Mouse (Mus musculus): ENCODE results near the gene Cd276. TPM values are rescaled to one million over a fixed set of nuclear protein-coding genes. Genes with fewer than 3 reads are reported as not detected.

The Cd276 gene
- polyA plus RNA-seq, 1 experiment from 2014 or later, result 56.4 TPM

DNA sequence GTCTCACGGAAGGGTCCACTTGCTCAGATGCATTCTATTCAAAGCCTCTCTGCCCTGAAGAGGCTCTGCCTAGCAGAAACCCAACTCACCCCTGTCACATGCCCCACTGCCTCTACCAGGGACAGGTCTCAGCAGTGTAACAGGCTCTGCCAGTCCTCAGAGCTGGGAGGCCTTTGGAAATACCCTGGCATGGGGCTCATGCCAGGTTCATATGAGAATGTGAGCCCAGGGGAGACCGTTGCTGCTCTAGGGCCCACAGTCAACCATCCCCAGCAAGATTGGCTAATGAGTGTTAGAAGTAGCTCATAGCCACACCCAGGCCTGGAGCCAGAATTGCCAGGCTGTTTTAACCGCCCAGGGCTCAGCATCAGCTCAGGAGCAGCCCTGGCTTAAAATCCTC lies 5.5 kb downstream of the Cd276 start:
- Histone ChIP-seq H3K27me3 (no peaks in the 10 kb centered on the region), H3K27ac (no peak overlapping the region), H3K9ac (replicated peaks) (no peak overlapping the region), H3K4me1 (replicated peaks) (peaks cover 29% of the 10 kb centered on the region), H3K9me3 (no peaks in the 10 kb centered on the region), H3K4me2 (no peak overlapping the region), H3K4me3 (replicated peaks) (no peak overlapping the region), H3K36me3 (peaks cover 8% of the 10 kb centered on the region)
- WGBS, result 79% methylated on average over 3 of the region's 3 CpGs
- ATAC-seq (ENCODE audit: insufficient number of reproducible peaks, insufficient read depth, low FRiP score, low TSS enrichment, low read depth), result no peak

DNA sequence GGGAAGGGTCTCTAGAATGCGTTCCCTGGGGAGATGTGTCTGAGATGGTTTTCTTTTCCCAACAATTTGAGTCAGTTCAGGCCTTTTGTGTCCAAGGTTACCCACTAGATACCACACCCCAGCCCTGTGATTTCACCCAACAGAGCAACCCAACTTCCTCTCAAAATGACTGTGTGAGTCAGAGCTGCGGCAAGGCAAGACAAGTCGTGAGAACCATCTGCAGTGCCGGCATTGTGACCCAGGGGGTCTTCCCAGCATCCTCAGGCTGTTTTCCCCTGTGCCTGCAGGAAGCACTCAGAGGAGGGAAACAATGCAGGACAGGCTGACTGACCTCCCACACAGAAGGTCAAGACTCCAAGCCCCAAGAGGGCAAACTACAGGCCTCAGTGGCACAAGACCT lies 6.3 kb downstream of the Cd276 start:
- 49% methylated on average over 4 of the region's 4 CpGs for WGBS
- H3K4me1 ChIP-seq (replicated peaks), result peaks cover 27% of the 10 kb centered on the region
- peaks cover 8% of the 10 kb centered on the region for H3K36me3 ChIP-seq
- no peaks in the 10 kb centered on the region for H3K27me3 ChIP-seq
- no peak overlapping the region for H3K27ac ChIP-seq
- H3K4me2 ChIP-seq, result no peak overlapping the region
- H3K9me3 ChIP-seq, result no peaks in the 10 kb centered on the region
- H3K4me3 ChIP-seq (replicated peaks), result no peak overlapping the region
- no peak for ATAC-seq (ENCODE audit: insufficient number of reproducible peaks, insufficient read depth, low FRiP score, low TSS enrichment, low read depth)
- no peak overlapping the region for H3K9ac ChIP-seq (replicated peaks)

DNA sequence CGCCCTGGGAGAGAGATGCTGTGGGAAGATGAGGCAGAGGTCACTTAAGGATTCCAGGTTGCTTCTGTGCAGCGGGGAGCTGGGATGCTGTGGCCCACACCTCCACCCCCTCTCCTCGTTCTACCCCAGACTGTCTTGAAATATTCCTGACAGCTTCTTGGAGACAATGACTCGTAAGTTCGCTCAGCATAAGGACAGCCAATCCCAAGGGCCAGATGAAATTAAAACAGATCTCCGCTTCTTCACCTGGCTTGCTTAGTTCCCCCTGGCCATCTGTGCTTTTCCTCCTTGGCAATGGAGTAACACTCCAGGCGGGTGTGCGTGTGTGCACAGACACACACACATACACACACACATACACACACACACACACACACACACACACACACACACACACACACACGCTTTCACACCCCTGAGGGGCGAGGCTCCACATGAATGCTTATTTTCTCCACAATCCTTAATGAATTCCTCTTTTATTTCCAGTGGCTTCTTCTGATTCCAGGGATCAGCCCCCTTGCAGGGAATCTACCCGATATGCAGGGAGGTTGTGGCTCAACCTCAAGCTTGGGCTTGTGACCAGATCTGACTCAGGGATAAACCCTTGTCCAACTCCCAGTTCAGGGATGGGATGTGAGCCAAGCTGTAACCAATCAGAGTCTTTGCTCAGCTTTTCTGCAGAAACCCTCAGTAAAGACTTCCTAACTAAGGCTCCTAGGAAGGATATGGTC lies 8.4 kb downstream of the Cd276 start:
- no peak overlapping the region for H3K4me2 ChIP-seq
- no peak overlapping the region for H3K4me3 ChIP-seq (replicated peaks)
- H3K27ac ChIP-seq, result no peak overlapping the region
- H3K9ac ChIP-seq (replicated peaks), result no peak overlapping the region
- no peak for ATAC-seq (ENCODE audit: insufficient number of reproducible peaks, insufficient read depth, low FRiP score, low TSS enrichment, low read depth)
- H3K9me3 ChIP-seq, result no peaks in the 10 kb centered on the region
- peaks cover 5% of the 10 kb centered on the region for H3K36me3 ChIP-seq
- 84% methylated on average over 11 of the region's 11 CpGs for WGBS
- peaks cover 27% of the 10 kb centered on the region for H3K4me1 ChIP-seq (replicated peaks)
- no peaks in the 10 kb centered on the region for H3K27me3 ChIP-seq

DNA sequence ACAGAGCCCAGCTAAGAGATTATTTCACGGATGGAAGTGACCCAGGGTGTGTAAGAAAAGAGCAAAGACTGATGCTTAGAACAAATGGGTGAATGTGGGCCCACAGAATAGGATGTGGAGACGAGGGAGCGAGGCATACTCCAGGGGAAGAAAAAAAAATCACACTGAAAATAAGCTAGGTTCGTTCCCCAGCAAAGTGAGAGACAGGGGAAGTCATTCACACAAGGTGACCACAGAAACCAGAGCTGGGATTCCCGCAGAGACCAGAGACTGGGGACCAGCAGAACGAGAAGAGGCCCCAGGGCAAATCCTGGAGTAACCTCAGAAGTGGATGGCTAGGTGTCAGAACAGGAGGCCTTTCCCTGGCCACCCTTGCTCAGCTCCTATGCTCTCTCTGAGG lies 9.8 kb downstream of the Cd276 start:
- 63% methylated on average over 6 of the region's 6 CpGs for WGBS
- Histone ChIP-seq H3K27me3 (no peaks in the 10 kb centered on the region), H3K4me1 (replicated peaks) (peaks cover 34% of the 10 kb centered on the region), H3K4me2 (no peak overlapping the region), H3K4me3 (replicated peaks) (no peak overlapping the region), H3K9ac (replicated peaks) (no peak overlapping the region), H3K9me3 (no peaks in the 10 kb centered on the region), H3K27ac (no peak overlapping the region; the same call in 1 of the 2 replicates), H3K36me3 (peaks cover 4% of the 10 kb centered on the region)
- no peak for ATAC-seq (ENCODE audit: insufficient number of reproducible peaks, insufficient read depth, low FRiP score, low TSS enrichment, low read depth)

DNA sequence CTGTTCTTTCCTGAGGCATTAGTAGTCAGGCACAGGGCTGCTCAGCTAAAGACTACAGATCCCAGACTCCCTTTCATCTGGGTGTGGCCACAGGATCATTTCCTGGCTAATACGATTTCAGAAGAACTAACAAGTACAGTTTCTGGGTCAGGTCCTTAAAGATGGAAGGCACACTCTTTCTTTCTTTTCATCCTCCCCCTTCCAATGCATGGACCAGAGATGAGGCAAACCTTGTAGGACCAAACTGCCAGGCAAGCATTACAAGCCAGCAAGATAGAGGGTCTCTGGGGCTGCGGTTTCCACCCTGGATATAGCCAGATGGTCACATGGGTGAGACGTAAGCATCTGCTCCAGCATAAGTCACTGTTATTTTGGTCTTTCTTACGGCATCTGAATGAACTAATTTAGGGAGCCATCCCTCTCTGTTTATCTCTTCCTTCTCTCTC lies 10.3 kb downstream of the Cd276 start:
- Histone ChIP-seq H3K36me3 (peaks cover 7% of the 10 kb centered on the region), H3K4me2 (0 out of 2 replicates have a peak overlapping the region, but pooled peaks have one; percentile 23), H3K9ac (replicated peaks) (no peak overlapping the region), H3K9me3 (no peaks in the 10 kb centered on the region), H3K27me3 (no peaks in the 10 kb centered on the region), H3K4me3 (replicated peaks) (no peak overlapping the region), H3K4me1 (replicated peaks) (peaks cover 34% of the 10 kb centered on the region), H3K27ac (no peak overlapping the region; the same call in 1 of the 2 replicates)
- no peak for ATAC-seq (ENCODE audit: insufficient number of reproducible peaks, insufficient read depth, low FRiP score, low TSS enrichment, low read depth)
- 69% methylated on average over 4 of the region's 4 CpGs for WGBS

DNA sequence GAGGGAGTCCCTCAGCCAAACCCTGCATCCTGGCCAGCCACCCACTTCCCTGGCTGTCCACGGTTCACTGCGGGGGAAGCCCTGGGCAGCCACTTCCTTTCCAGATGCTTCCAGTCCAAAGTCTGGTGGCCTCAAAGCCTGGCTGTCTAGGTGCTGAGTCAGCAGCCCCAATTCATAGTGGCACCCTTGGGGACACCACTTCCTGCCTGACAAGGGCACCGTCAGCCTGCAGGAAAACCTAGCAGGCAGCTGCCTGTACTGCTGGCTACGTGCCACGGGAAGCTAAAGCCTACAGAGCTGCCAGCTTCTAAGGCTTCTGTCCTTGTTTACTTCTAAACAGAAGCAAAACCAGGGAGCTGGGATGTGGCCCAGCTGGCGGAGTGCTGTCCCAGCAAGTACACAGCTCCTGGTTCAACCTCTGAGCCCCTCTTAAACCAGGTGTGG lies 13.3 kb downstream of the Cd276 start:
- ATAC-seq (ENCODE audit: insufficient number of reproducible peaks, insufficient read depth, low FRiP score, low TSS enrichment, low read depth), result no peak
- H3K4me2 ChIP-seq, result 0 out of 2 replicates have a peak overlapping the region, but pooled peaks have one; percentile 10
- 50% methylated on average over 6 of the region's 6 CpGs for WGBS
- H3K9me3 ChIP-seq, result no peaks in the 10 kb centered on the region
- no peak overlapping the region for H3K9ac ChIP-seq (replicated peaks)
- no peak overlapping the region for H3K4me3 ChIP-seq (replicated peaks)
- peak overlapping the region; percentile 86 for H3K27ac ChIP-seq
- no peaks in the 10 kb centered on the region for H3K27me3 ChIP-seq
- H3K4me1 ChIP-seq (replicated peaks), result peaks cover 22% of the 10 kb centered on the region
- H3K36me3 ChIP-seq, result peaks cover 26% of the 10 kb centered on the region

DNA sequence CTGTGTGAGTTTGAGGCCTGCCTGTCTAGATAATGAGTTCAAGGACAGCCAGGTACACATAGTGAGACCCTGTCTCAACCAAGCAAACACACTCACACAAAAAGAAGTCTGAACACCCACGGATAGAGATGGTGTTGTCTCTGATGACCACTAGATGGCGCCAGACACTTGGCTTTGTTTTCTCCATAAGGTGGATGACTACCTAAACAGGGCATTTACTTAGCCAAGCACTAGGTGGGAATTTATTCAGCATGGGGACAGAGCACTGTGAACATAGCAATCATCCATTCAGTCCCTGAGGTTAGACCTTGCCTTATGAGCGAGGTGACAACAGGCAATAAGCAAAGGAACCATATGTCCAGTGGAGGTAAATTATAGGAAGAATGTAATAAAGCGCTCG lies 15.4 kb downstream of the Cd276 start:
- no peaks in the 10 kb centered on the region for H3K9me3 ChIP-seq
- no peak overlapping the region for H3K9ac ChIP-seq (replicated peaks)
- ATAC-seq (ENCODE audit: insufficient number of reproducible peaks, insufficient read depth, low FRiP score, low TSS enrichment, low read depth), result no peak
- H3K4me2 ChIP-seq, result no peak overlapping the region
- no peak overlapping the region for H3K4me3 ChIP-seq (replicated peaks)
- no peaks in the 10 kb centered on the region for H3K27me3 ChIP-seq
- H3K36me3 ChIP-seq, result peaks cover 46% of the 10 kb centered on the region
- peaks cover 16% of the 10 kb centered on the region for H3K4me1 ChIP-seq (replicated peaks)
- H3K27ac ChIP-seq, result no peak overlapping the region
- WGBS, result 53% methylated on average over 5 of the region's 5 CpGs

DNA sequence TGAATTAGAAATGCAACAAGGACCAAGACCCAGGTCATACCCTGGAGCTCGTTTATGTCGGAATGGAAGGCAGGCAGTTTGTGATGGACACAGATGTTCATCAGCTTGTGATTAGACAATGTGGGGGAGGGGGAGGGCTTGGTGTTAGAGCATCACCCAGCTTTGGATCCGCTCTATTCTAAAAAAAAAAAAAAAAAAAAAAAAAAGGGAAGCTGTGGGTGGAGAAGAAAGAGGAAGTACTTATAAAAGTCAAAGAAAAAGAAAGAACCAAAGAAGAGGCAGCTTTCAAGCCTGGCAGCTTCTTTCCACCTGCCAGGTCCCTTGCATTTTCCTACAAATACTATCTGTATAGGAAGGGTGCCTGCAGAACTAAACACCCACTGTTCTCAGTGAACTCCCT lies 17.5 kb downstream of the Cd276 start:
- ATAC-seq (ENCODE audit: insufficient number of reproducible peaks, insufficient read depth, low FRiP score, low TSS enrichment, low read depth), result no peak
- Histone ChIP-seq H3K4me3 (replicated peaks) (no peak overlapping the region), H3K9me3 (no peaks in the 10 kb centered on the region), H3K4me2 (no peak overlapping the region), H3K9ac (replicated peaks) (no peak overlapping the region), H3K27ac (no peak overlapping the region), H3K27me3 (no peaks in the 10 kb centered on the region), H3K36me3 (peaks cover 64% of the 10 kb centered on the region), H3K4me1 (replicated peaks) (peaks cover 16% of the 10 kb centered on the region)
- 89% methylated on average over 3 of the region's 3 CpGs for WGBS

DNA sequence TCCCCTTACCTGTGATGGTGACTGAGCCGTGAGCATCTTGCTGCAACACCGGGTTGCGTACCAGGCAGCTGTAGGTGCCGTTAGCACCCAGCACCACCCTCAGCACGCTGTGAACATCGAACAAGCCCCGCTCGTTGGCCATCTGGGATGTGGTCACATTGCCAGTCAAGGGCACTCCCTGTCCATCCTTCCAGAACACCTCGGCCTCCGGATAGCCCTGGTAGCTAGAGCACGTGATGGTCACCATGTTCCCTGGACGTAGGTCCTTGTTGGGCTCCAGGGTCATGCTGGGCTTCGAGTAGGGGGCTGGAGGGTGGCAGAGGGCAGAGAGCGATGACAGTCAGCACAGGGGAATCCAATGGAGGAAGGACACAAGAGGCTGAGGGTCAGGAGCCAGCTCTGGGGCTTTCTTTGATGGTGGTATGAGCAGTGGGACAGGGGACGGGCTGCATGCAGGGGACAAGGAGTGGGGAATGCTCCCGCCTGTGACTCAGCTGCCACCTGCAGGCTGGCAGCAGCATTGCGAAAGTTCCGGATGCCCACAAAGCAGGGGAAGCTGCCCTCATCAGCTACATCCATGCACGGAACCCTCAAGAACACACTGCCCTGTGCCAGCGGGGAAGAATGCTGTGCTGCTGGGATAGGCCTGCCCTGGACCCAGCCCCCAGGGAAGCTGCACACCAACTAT lies 19.6 kb downstream of the Cd276 start:
- Histone ChIP-seq H3K4me2 (no peak overlapping the region), H3K9me3 (no peaks in the 10 kb centered on the region), H3K4me3 (replicated peaks) (no peak overlapping the region), H3K9ac (replicated peaks) (no peak overlapping the region), H3K36me3 (peaks cover 85% of the 10 kb centered on the region), H3K27ac (no peak overlapping the region), H3K27me3 (no peaks in the 10 kb centered on the region), H3K4me1 (replicated peaks) (no peaks in the 10 kb centered on the region)
- 0 out of 2 replicates have a peak, but pooled peaks have one; percentile 50 for ATAC-seq (ENCODE audit: insufficient number of reproducible peaks, insufficient read depth, low FRiP score, low TSS enrichment, low read depth)
- WGBS, result 78% methylated on average over 20 of the region's 20 CpGs

DNA sequence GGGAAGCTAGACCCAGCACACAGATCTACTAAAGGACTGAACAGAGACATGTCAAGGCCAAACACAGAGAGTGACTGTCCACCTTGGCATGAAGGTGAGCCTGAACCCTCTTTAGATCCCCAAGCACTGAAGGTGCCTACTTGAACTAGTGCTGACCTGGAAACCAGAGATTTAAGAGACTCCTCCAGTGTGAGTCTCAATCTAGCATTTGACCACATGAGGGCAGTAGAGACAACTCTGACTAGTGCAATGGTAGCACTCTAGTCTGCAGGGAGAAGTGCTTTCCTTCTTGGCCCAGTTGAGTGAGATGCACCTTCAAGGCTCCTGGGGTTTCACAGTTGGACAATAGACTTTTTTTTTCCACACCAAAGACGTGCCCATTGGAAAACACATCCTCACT lies 20.5 kb downstream of the Cd276 start:
- Histone ChIP-seq H3K9me3 (no peaks in the 10 kb centered on the region), H3K27ac (no peak overlapping the region), H3K27me3 (no peaks in the 10 kb centered on the region), H3K36me3 (peaks cover 86% of the 10 kb centered on the region), H3K4me1 (replicated peaks) (no peaks in the 10 kb centered on the region), H3K9ac (replicated peaks) (no peak overlapping the region), H3K4me3 (replicated peaks) (no peak overlapping the region), H3K4me2 (no peak overlapping the region)
- 30% methylated on average over 1 of the region's 1 CpGs for WGBS
- ATAC-seq (ENCODE audit: insufficient number of reproducible peaks, insufficient read depth, low FRiP score, low TSS enrichment, low read depth), result no peak

DNA sequence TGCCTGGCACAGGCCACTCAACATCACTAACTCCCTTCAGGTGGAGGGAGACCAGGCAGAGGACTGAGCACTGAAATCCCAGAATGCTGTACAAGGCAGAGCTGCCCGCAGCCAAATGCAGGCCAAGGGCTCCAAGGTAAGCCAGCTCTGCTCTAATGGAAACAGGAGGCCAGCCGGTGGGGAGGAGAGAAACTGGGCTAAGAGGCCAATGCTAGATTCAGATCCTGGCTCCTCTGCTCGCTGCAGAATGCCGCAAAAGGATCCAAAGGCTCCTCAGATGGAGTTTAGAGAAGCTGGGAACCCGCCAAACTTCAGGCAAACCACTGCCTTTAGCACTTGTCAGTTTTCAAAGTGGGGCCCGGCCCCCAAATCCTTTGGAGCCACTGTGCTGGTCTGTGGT lies 21.9 kb downstream of the Cd276 start:
- Histone ChIP-seq H3K27ac (no peak overlapping the region), H3K4me3 (replicated peaks) (no peak overlapping the region), H3K9ac (replicated peaks) (no peak overlapping the region), H3K27me3 (no peaks in the 10 kb centered on the region), H3K4me1 (replicated peaks) (0 out of 2 replicates have a peak, but pooled peaks cover 3% of the 10 kb centered on the region), H3K9me3 (no peaks in the 10 kb centered on the region), H3K4me2 (no peak overlapping the region), H3K36me3 (peaks cover 92% of the 10 kb centered on the region)
- 84% methylated on average over 6 of the region's 6 CpGs for WGBS
- no peak for ATAC-seq (ENCODE audit: insufficient number of reproducible peaks, insufficient read depth, low FRiP score, low TSS enrichment, low read depth)
